Mouse (Mus musculus) heart, adult 2 months (tissue): ENCODE measurements around the gene Extl2.

Experiments used
- CTCF ChIP-seq: fragments of 200-600 bp; IDR thresholded peaks from 2 replicates; pipeline ENCODE4 v1.8.1; 2022; ENCODE audit warnings: antibody characterized with exemption, mild to moderate bottlenecking, moderate library complexity
- EP300 ChIP-seq: fragments of 200-500 bp; IDR thresholded peaks from 2 replicates; pipeline ENCODE4 v1.6.1; 2011; ENCODE audit warnings: low read depth, low read length, control low read depth; ENCODE audit not compliant: insufficient read depth
- POLR2A ChIP-seq: fragments of 200-500 bp; IDR thresholded peaks from 2 replicates; pipeline ENCODE4 v1.6.1; 2011; ENCODE audit warnings: mild to moderate bottlenecking, low read depth, low read length, control low read depth; ENCODE audit not compliant: insufficient read depth

- TF ChIP-seq CTCF (no peak), POLR2A (no peak), EP300 (no peak)
Measured at GRCm38 (mm10) chr3:116076739-116077138, 69.5 kb downstream of the Extl2 start.
